Mouse (Mus musculus): ENCODE results near the gene Tmem203.

GRCm38 (mm10) chr2:25271827-25272511, 16.7 kb downstream of the Tmem203 start, which contains the start of the genes Ssna1 and Anapc2:
- peak; percentile 11; the same call in 1 of the 2 replicates for TF ChIP-seq CTCF (IDR thresholded peaks at IDR 0.05; ENCODE audit: borderline replicate concordance, extremely low read depth, insufficient read depth, insufficient read length)
- peak; percentile 74; the same call in 1 of the 2 replicates for TF ChIP-seq POLR2A (IDR thresholded peaks at IDR 0.05; ENCODE audit: borderline replicate concordance, extremely low read depth, insufficient read depth, insufficient read length, poor library complexity, severe bottlenecking)
